Mouse (Mus musculus) ovary, postnatal 36 days (tissue): ENCODE results near the gene Olfr523.
"Not testable (repeated sequence)": the region's sequence is repeated elsewhere in the genome, so short reads cannot be mapped to it uniquely, and the experiment has no call there.

ENCODE experiments used
- DNase-seq: peaks from one replicate; pipeline ENCODE4 v3.0.0; 2022; ENCODE audit warnings: low spot score, mixed read lengths

Gene Olfr523

GRCm38 (mm10) chr7:140172936-140173335 is at the start of gene Olfr523:
TSS of gene Olfr523 (plus strand) at chr7:140173217.
- DNase-seq, result no peak

- DNase-seq, result no peak
These were observed 48.6 kb upstream of the Olfr523 start for GRCm38 (mm10) chr7:140124382-140124781.

GRCm38 (mm10) chr7:140125278-140126021 is 47.6 kb upstream of the Olfr523 start:
- DNase-seq, result peak; percentile 96

GRCm38 (mm10) chr7:140126022-140126350 is 47.0 kb upstream of the Olfr523 start:
- no peak for DNase-seq

GRCm38 (mm10) chr7:140126934-140127333 is 46.1 kb upstream of the Olfr523 start:
- DNase-seq, result no peak

GRCm38 (mm10) chr7:140127911-140128310 is 45.1 kb upstream of the Olfr523 start:
- no peak for DNase-seq

- not testable (repeated sequence) for DNase-seq
These were observed 40.8 kb upstream of the Olfr523 start for GRCm38 (mm10) chr7:140132184-140132583.

- not testable (repeated sequence) for DNase-seq
These were observed 39.0 kb upstream of the Olfr523 start for GRCm38 (mm10) chr7:140134033-140134432.

- DNase-seq, result no peak
These were observed 37.8 kb upstream of the Olfr523 start for GRCm38 (mm10) chr7:140135106-140135770.

- peak; percentile 97 for DNase-seq
These were observed 35.6 kb upstream of the Olfr523 start, which contains the start of gene Mtg1 for GRCm38 (mm10) chr7:140137135-140138020. TSS of gene Mtg1 (plus strand) at chr7:140137564.

GRCm38 (mm10) chr7:140138021-140138310 is 35.1 kb upstream of the Olfr523 start:
- DNase-seq, result no peak

GRCm38 (mm10) chr7:140141350-140141749 is 31.7 kb upstream of the Olfr523 start:
- DNase-seq, result peak; percentile 52

GRCm38 (mm10) chr7:140144550-140144949 is 28.5 kb upstream of the Olfr523 start:
- DNase-seq, result no peak

GRCm38 (mm10) chr7:140153383-140153782 is 19.6 kb upstream of the Olfr523 start:
- DNase-seq, result peak; percentile 41

GRCm38 (mm10) chr7:140153829-140154217 is 19.2 kb upstream of the Olfr523 start:
- DNase-seq, result no peak

- no peak for DNase-seq
These were observed 18.6 kb upstream of the Olfr523 start, which contains the start of gene Sprn for GRCm38 (mm10) chr7:140154218-140154927. TSS of gene Sprn (minus strand) at chr7:140154877.

- DNase-seq, result no peak
These were observed 12.7 kb upstream of the Olfr523 start for GRCm38 (mm10) chr7:140160363-140160762.

GRCm38 (mm10) chr7:140164664-140165063 is 8.4 kb upstream of the Olfr523 start, which contains the start of gene Olfr522:
TSS of gene Olfr522 (minus strand) at chr7:140164764.
- DNase-seq, result no peak

- DNase-seq, result no peak
These were observed 5.1 kb upstream of the Olfr523 start for GRCm38 (mm10) chr7:140167950-140168349.

GRCm38 (mm10) chr7:140169386-140169785 is 3.6 kb upstream of the Olfr523 start:
- no peak for DNase-seq

- no peak for DNase-seq
These were observed 2.2 kb upstream of the Olfr523 start for GRCm38 (mm10) chr7:140170863-140171262.

- DNase-seq, result no peak
These were observed 6.2 kb downstream of the Olfr523 start for GRCm38 (mm10) chr7:140179176-140179575.
